Mouse (Mus musculus) ovary, adult 18-20 months (tissue): ENCODE measurements at regions not wholly inside any gene's neighbourhood (a gene's known extent, or its start where the extent isn't known, plus 50 kb on each side); places are given as distances from the start of the nearest gene placed in this dataset.

ENCODE experiments used
- DNase-seq: peaks from one replicate; pipeline ENCODE4 v3.0.0; 2022; ENCODE audit warnings: low spot score, mixed read lengths

DNA sequence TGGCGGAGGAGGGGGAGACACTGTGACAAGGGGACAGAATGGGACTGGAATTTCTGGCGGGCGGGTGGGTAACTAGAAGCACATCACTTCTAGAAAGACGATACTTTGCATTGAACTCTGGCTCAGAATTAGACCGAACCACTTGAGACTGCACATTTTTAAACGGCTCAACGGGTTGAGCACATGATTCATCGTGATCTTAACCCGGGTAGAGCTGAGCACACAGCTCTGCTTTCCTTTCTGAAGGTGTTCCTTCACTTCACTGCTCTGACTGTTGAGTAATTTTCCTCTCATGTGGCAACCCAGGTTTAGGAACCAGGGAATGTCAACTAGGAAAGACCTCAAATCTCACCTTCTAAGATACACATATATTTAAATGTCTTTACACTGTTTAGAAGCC, 180.9 kb downstream of the Zfp365 start:
- DNase-seq = no peak

DNA sequence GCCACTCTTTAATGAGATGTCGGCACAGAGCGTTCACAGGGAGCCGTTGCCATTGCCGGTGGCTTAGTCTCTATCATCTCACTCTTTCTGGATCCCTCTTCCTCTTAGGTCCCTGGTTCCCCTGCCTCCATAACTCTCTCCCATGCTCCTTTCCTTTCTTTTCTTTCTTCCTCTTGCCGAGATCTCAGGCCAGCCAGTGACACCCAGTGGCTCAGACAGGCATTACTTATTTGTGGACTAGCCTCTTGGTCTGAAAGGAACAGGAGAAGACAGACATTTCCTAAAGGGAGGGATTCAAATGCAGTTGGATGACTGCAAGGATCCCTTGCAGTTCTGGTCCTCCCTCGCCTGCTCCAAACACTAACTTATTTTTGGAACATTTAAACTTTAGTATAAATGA, 180.5 kb upstream of the Ado start:
- peak; percentile 20 for DNase-seq

DNA sequence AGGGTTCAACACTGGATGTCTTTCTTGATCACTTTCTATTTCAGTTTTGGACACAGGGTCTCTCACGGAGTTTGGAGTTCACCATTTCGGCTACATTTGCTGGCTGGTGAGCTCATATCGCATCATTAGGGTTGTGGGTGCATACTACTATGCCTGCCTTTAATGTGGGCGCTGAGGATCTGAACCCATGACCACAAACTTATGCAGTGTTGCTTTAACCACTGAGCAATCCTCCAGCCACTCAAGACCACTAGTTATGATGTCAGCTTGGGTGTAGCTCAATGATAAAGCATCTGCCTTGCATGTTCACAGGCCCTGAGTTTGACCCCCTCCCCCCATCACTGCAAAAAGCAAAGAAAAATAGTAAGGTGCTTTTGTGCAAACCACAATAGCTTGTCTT, 178.8 kb upstream of the Ado start:
- no peak for DNase-seq

DNA sequence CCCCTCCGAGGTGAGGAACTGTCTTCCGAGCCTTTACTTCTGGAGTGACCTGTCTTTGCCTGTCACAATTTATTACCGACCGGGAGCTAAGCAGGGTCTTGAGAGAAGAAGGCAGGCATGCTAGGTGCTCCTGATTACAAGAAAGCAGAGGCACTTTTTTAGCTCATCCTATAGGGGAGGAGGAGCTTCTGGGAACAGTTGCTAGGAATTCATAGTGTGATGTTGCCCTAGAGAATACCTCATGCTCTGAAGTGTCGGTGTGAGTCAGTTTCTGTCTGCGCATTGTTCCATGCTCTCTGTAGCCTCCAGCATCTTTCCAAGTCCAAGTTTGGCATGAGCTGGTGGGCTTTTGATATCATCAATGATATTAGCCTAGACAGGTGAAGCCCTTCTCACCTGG, 178.0 kb upstream of the Ado start:
- no peak for DNase-seq

DNA sequence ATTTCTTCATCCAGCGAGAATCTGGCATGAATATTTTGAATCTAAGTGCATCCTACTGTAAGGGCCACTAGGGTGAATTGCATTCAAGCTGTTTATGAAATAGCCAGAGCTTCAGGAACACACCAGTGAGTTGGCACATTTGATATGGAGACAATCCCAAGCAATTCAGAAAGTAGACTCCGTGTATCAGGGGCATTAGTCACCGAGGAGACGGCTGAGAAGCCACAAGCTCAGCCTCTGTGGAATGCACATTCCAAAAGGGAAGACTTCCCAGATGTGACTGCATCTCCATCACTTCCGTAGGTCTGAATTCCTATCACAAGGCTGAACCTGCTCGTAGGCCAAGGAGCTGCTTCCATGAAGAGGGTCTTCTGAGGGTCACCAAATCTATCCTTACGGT, 177.6 kb upstream of the Ado start:
- no peak for DNase-seq

DNA sequence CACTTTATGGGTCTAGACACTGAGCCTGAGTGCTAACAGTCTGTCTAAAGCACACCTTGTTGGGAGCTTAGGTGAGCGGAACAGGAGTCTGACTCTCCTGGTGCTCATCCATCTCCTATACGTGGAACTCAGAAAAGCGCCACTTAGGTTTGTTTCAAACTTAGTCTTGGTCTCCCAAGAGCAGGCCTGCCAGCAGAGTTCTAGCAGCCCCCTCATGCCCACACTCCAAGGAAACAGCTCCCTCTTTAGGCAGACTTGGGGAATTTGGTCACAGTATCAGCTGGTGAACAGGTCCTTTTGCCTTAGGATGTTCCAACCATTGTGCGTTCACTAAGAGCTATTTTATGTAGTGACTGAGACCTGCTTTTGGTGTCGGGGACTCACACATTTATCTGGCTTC, 173.0 kb upstream of the Ado start:
- peak; percentile 11 for DNase-seq

DNA sequence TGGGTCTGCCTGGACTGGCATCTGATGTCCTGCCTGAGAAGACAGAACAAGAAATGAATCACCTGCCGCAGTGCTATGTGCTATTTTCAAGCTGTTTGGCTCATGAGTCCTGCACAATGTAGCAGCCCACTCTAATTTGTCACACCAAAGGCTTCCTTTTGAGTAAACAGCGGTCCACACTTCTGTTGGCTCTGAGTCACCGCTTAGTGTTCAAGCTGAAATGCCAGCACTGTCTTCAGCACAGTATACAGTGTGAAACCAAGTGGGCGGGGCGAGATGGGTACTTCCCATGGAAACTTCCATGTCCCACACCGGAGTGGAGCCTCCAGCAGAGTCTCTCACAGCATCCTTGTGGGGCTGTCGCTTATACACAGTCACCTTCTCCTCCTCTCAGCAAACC, 168.8 kb upstream of the Ado start:
- no peak for DNase-seq

DNA sequence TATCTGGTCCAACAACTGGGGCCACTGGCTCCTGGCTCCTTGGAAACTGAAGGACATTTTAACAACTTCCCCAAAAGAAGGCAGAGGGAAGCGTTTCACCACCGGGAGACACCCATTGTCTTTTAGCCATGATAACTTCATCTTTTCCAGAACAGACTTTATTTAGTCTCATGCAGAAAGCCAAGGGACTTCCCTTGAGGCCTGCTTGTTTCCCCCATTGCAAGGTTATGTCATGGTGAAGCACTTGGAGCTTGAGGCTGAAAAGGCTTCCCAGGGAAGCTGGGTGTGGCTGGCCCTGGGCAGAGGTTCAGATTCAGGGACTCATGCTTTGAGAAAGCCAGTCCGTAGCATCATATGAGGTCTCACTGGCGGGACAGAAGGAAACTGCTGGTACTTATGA, 166.3 kb upstream of the Ado start:
- DNase-seq = no peak

DNA sequence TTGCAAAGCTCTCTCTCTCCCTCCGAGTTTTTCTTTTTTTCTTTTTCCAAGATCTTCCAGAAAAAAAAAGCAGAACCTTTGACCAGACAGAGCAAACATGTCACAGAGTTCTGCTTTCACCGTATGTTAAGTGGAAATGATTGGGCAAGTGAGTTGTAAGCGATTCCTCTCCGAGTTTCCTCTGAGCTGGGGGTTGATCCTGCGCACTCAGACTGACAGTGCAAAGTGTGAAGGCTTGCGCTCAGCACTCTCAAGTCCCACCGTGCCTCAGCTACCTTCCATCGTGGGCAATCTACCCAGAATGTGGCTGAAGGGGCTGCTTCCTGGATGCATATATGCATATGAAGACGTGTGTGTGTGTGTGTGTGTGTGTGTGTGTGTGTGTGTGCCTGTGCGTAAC, 164.3 kb upstream of the Ado start:
- no peak for DNase-seq

DNA sequence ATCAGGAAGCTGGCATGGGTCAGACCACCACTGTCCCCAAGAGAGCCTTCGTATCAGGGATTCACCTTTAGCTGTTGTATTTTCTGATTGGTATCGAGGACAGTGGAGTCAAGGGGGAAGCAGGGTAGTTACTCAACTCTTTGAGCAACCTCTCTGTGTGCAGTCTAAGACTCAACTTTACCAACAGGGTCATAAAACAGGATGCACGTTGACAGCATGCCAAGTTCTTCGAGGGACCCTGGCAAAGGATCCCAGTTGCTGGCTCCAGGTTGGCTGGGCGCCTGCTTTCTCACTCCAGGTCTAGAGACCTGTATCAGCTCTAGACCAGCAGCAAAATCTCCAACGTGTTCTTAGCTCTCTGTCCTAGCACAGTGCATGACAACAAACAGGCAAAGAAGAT, 163.9 kb upstream of the Ado start:
- no peak for DNase-seq

DNA sequence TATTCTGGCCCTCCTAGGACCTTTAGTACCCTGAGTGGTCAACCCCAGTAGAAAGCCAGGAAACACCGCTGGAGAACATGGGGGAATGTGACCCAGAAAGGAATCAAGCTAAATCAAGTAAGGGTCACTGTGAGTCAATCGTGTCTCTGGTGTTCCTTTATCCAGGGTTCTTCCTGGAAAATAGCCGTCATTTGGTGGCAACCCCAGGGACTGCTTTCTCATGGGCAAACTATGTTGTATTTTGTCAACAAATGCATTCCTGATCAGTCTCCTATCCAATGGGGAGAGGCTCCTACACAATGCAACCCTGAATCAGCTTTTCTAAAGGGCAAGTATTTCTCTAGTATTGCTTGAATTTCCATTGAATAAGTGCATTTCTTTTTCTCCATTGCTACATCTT, 163.2 kb upstream of the Ado start:
- no peak for DNase-seq

DNA sequence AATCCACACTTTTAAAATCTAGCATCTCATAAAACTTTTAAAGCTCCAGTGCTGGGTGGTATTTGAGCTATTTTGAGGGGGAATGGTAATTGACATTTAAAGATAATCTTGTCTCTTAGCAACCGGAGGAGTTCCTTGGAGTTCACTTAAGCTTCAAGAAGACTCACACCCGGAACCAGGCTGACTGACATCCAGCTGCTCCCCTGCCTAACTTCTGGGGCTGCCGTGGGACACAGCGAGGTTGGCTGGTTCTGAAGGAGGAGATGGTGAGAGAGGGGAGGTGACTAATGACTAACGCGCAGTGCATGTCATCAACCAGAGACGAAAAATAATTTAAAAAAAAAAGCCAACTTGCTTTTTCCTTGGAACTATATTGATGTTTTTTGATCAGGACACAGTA, 157.7 kb upstream of the Ado start:
- no peak for DNase-seq

DNA sequence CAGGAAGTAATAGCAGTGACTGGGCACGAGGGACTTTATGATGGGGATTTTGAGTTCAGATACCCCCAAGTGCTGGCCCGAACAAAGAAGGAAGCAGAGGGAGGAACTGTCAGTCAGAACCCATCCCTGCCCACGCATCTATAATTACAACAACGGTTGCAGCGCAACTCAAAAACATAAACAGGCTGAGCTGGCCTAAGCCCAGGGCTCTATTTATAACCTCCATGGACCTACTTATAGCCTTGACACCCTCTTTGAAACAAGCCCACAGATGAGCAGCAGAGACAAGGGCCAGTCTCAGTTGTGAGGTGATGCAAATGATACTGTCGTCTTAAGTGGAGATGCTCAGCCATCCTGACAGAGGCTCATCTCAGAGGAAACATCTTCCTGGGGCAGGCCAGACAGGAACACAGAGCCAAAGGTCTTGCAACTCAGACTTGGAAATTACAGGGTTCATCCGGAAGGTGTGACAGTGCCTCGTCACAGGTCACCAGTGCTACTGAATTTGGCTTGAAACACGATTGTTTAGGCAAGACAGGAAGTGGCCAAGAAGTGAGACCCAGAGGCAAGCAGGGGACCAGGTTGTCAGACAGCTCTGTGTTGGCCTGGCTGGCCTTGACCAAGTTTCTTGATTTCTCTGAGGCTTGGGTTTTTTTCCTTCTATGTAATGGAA, 154.2 kb upstream of the Ado start:
- no peak for DNase-seq

DNA sequence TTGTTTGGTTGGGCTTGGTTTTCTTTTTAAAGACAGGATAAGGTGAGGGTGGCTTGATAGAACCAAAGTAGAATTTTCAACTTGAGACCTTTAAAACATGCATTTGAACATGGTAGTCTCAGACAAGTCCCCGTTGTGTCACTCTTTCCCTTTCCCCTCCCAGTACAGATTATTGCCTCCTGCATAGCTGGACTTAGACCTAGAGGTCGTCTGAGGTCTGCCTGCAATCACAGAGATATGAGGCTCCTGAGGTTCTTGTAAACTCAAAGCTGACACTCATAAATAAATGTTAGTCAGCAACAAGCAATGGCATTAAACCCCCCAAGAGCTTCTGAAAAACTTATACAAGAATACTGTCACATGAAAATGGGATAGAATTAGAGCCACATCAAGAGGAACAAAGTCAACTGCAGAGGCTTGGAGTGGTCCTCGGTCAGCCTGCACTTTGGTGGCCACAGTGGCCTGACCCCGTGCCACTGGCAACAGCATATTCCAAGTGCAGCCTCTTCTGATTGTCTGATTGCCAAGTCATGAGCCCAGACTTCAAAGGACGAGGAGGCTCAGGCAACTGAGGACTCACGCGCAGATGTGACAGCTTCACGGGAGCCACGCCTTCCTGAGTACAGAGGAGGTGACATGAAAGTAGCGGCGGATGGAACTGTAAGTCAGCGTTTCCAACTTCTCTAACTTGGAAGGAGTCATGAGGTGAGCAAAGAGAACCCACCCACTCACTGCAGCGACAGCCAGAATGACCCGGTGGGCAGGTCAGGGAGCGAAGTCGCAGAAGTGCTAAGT, 148.8 kb upstream of the Ado start:
- no peak for DNase-seq

DNA sequence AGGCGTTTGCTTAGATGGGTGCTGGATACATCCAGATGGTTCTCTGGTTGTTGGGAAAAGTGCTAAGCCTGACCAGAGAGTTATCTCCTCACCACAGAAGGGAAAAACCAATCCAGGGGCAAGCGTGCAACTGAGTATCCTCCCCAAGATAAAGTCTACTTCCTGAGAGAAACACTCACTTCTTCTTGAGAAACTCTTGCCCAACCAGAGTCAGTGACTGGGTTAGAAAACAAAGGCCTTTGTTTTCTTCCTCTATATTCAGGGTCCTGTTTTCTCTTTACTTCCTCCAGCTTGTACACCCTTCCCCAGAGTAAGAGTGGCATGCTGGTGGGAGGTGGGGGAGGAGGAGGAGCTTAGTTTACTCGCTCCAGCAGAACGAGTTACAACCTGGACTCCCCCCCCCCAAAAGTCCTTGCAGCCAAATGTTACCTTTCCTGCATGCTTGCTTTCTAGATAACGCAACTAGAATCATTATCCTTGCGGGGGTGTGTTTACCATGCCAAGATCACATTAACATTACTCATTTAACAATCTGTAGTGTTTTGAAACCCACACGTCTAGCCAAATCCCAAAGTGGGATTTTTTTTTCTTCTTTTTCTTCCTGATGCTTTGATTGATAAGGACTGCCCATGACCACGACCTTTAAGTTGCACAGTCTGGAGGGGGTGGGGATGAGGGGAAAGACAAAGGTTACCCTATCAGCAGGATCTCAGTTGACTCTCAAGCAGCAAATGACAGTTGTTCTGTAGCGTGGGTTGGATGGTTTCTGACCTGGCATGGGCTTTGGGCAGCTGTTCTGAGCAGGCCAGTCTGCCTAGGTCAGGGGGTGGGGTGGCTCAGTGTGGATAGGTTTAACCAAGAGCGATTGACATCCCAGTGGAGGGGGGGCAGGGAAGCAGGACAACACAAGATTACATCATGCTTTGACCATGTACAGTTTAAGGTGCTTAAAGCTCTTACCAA, 147.4 kb upstream of the Ado start:
- DNase-seq = no peak

DNA sequence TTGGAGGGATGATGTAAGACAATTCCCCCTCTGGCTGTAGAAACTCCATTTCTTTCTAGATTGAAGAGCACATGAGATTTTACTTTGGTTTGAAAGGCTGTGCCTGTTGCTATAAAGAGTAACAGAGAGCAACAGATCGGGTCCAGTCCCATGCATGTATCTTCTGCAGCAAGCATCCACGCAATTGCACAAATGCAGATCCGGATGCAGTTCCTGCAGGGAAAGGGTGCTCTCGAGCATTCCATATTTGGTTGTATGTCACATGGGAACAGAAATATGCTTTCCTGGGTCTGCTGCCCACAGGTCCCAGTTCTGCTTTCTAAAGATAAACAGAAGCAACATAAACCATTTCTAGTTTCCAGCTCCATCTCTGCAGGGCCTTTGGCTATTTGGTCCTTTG, 146.0 kb upstream of the Ado start:
- DNase-seq = no peak

DNA sequence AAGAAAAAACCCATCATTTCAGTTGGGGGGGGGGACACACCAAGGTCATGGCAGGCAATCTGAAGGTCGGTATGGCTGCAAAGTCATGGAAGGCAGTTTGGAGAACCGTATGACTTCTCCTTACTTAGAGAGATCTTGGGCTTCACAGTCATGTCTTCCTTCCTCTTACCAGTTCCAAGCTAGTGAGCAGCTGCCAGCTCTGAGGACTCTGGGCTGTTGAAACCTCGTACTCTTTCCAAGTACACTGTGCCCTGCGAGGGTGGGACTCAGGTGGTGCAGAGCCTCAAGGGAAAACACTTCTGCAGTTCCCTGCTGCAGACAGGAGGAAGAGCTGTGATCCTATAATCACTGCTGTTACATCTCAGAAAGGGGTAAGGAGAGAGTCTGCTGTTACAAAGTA, 144.8 kb upstream of the Ado start:
- DNase-seq = no peak

DNA sequence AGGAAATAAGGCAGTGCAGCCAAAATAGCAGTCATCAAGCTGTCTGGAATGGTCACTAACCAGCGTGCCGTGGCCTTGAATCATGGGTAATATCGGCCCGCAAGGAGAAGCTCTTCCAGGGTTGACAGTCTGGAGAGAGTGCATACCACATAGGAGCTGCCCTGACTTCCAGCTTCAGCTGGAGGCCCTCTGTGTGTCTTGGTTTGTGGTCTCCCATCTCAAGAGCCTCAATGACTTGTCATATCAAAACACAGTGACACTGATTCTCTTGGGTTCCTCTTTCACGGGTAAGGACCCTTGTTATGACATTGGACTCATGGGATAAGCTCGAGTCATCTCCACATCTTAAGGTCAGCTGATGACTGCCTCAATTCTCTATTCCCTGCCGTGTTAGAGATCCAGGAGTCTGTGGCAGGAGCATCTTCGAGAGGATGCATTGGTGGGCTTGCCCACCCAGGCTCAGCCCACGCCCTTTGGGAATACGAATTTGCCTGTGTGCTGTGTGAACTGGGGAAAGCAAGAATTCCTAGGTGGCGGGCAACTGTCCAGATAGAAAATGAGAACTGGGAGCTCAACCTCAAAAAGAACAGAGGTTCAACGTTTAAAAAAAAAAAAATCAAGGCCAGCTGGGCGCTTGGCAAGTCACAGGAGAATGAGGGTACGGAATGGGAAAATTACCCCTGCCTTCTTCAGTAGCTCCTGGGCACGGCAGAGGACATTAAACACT, 141.4 kb upstream of the Ado start:
- no peak for DNase-seq

DNA sequence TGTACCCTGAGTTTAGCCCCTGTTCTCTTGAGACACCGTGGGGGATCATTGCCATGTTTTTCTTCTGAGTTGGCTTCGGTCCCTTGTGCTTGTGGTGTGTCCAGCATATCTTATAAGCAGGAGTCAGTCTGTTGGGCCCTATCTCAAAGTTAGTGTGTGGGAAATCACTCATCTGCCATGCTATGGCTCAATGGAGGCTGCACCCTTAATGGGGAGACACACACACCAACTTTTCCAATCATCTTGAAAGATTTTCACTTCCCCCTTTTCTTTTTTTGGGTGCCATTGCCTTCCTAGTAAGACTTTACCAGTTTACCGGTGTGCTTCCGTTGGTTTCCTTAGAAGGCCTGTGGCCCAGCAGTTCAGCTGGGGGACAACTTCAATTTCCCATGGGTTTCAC, 130.6 kb upstream of the Ado start:
- DNase-seq = no peak

DNA sequence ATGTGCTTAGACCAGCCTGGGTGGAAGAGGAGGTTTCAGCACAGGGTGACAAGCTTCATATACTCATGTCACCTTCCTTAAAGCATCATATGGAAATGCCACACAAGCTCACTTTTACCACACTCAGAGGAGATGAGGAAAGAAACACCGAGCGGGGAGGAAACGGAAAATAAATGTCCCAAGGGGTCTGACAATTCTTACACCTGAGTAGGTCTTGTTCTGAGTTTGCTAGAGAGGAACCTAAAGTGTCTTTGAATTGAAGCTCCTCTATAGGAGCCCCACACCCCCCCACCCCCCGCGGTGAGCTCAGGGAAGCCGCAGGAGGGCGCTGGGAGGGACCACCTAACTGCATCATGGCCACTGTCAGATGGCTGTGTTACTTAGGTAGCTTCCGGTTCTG, 124.7 kb upstream of the Ado start:
- DNase-seq = no peak

DNA sequence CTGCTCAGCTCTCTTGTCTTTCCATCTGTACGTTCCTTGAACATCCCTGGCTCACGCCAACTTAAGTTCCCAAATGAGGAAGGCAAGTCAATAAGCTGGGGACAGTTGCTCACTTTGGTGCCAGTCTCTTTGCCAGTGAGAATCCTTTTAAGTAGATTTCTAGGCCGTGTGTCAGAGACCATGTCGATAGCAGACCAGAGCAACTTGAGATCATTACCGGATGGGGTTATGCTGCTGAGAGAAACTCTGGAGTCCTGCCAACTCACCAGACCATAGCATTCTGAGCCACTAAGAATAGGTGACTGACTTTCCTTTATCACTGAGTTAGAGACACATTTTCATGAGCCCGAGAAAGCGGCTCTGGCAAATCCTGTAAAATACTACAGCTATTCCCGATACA, 123.5 kb upstream of the Ado start:
- no peak for DNase-seq

DNA sequence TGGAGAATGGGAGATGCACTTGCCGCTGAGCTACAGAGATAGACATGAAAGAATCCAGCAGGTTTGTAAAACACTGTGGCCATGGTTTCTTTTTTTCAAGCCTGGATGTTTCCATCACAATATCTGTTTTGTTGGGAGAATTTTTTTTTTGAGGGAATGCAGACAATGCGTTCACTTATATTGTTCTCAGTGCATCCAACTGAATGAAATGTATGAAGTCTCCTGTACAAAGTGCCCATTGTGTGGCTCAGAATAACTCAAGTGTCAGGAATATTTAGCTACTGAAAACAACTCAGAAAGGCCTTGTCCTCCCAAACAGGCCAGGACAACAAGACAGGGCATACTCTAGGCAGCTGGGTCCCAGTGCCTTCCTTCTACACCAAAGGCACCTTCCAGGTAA, 120.3 kb upstream of the Ado start:
- no peak for DNase-seq
